Mouse (Mus musculus) hindbrain, postnatal 0 days (tissue): ENCODE measurements around the gene Ctu1. TPM values are rescaled to one million over a fixed set of nuclear protein-coding genes. Genes with fewer than 3 reads are reported as not detected.

Experiments
- ATAC-seq: fragments of 200-750 bp; cut with Nextera tagmentation; 2 replicates; pipeline ENCODE4 v1.8.0; 2017; ENCODE audit warnings: mild to moderate bottlenecking, moderate TSS enrichment, moderate library complexity
- DNase-seq: peaks from one replicate; pipeline ENCODE4 v3.0.0-alpha.2; 2015; ENCODE audit warnings: low spot score
- H3K27ac ChIP-seq: fragments of 300-500 bp; sonication (generic); 2 replicates; pipeline ENCODE4 v1.5.1; 2014; ENCODE audit warnings: mild to moderate bottlenecking
- H3K27me3 ChIP-seq: fragments of 300-500 bp; sonication (generic); 2 replicates; pipeline ENCODE4 v1.6.1; 2014; ENCODE audit warnings: low read length, mixed read lengths; ENCODE audit not compliant: insufficient read depth
- H3K36me3 ChIP-seq: fragments of 300-500 bp; sonication (generic); 2 replicates; pipeline ENCODE4 v1.6.1; 2014; ENCODE audit warnings: low read length, mixed read lengths; ENCODE audit not compliant: insufficient read depth
- H3K4me1 ChIP-seq: fragments of 300-500 bp; sonication (generic); 2 replicates; pipeline ENCODE4 v1.6.1; 2014; ENCODE audit warnings: antibody characterized with exemption, low read length, mixed read lengths; ENCODE audit not compliant: insufficient read depth
- H3K4me2 ChIP-seq: fragments of 300-500 bp; sonication (generic); 2 replicates; pipeline ENCODE4 v1.6.1; 2014; ENCODE audit warnings: low read depth, mild to moderate bottlenecking, low read length, moderate library complexity, mixed read lengths
- H3K4me3 ChIP-seq: fragments of 300-500 bp; sonication (generic); 2 replicates; pipeline ENCODE4 v1.5.1; 2014; ENCODE audit warnings: low read length
- H3K9ac ChIP-seq: fragments of 300-500 bp; sonication (generic); replicated peaks from 2 replicates; pipeline ENCODE4 v1.6.1; 2014; ENCODE audit warnings: mild to moderate bottlenecking, low read length, moderate library complexity, mixed read lengths
- H3K9me3 ChIP-seq: fragments of 300-500 bp; sonication (generic); 2 replicates; pipeline ENCODE4 v1.6.1; 2016; ENCODE audit warnings: low read length, mixed read lengths
- CTCF ChIP-seq: IDR thresholded peaks from 2 replicates; pipeline ENCODE4 v1.5.1; 2016; ENCODE audit warnings: antibody characterized with exemption, control low read depth, low read depth
- WGBS: fragments of 180-500 bp; shearing (Covaris S2); extraction: QIAGEN DNeasy Blood & Tissue Kit; methylation state at CpG from one replicate; pipeline ENCODE4 v1.1.7; 2014; 5-methylcytosine and 5-hydroxymethylcytosine counted together
- polyA plus RNA-seq: library from polyadenylated mRNA; unstranded; fragments of >200 nt; fragmentation: Nextera tagmentation; extraction: Ambion mirVana; gene quantifications from 2 replicates; pipeline ENCODE4 v1.2.1, GENCODE M21; 2015
- total RNA-seq: library from RNA; depleted of rRNA; stranded (reverse); fragments of >200 nt; gene quantifications from 2 replicates; pipeline ENCODE4 v1.2.3, GENCODE M21; 2014; rRNA removed

Ctu1 gene
- total and polyA plus RNA-seq, 2 experiments from 2014 or later, result 14.5 to 32.4 TPM

- no peak for DNase-seq
- no peak for ATAC-seq
- Histone ChIP-seq H3K36me3 (no peaks in the 10 kb centered on the region), H3K9ac (no peak overlapping the region), H3K4me2 (no peak overlapping the region), H3K4me1 (no peaks in the 10 kb centered on the region), H3K9me3 (no peaks in the 10 kb centered on the region), H3K4me3 (no peak overlapping the region), H3K27me3 (no peaks in the 10 kb centered on the region), H3K27ac (no peak overlapping the region)
- no peak for TF ChIP-seq CTCF
- WGBS, result 8% methylated on average over 9 of the region's 9 CpGs
Observed at GRCm38 (mm10) chr7:43712917-43713316, 41.1 kb downstream of the Ctu1 start.

GRCm38 (mm10) chr7:43713741-43714351 is 42.0 kb downstream of the Ctu1 start:
- 5% methylated on average over 19 of the region's 19 CpGs for WGBS
- H3K9ac ChIP-seq, result no peak overlapping the region
- no peaks in the 10 kb centered on the region for H3K9me3 ChIP-seq
- H3K4me1 ChIP-seq, result no peaks in the 10 kb centered on the region
- peak overlapping the region; percentile 19; the same call in 1 of the 2 replicates for H3K4me2 ChIP-seq
- no peaks in the 10 kb centered on the region for H3K27me3 ChIP-seq
- peak; percentile 18; the same call in 1 of the 2 replicates for ATAC-seq
- no peak for TF ChIP-seq CTCF
- DNase-seq, result no peak
- no peak overlapping the region for H3K27ac ChIP-seq
- H3K4me3 ChIP-seq, result no peak overlapping the region
- no peaks in the 10 kb centered on the region for H3K36me3 ChIP-seq

Other genes starting within 250 kb of the Ctu1 start
- not detected in 2 replicates for gene Lim2, start 244.3 kb upstream of the Ctu1 start, total RNA-seq
- gene Lim2, start 244.3 kb upstream of the Ctu1 start, polyA plus RNA-seq, result not detected in 2 replicates
- gene Nkg7, start 234.9 kb upstream of the Ctu1 start, total RNA-seq, result not detected in 2 replicates
- 0.28 TPM in 1 of 2 replicates, not detected in the other for gene Nkg7, start 234.9 kb upstream of the Ctu1 start, polyA plus RNA-seq
- not detected in 2 replicates for gene Cldnd2, start 231.2 kb upstream of the Ctu1 start, total RNA-seq
- gene Cldnd2, start 231.2 kb upstream of the Ctu1 start, polyA plus RNA-seq, result not detected in 2 replicates
- gene Etfb, start 227.9 kb upstream of the Ctu1 start, total RNA-seq, result 42.1 and 42.9 TPM in 2 replicates
- gene Etfb, start 227.9 kb upstream of the Ctu1 start, polyA plus RNA-seq, result 148 and 149 TPM in 2 replicates
- 2.6 TPM in 1 of 2 replicates, not detected in the other for gene Gm45233, start 227.9 kb upstream of the Ctu1 start, total RNA-seq
- 0.43 and 0.83 TPM in 2 replicates for gene Gm45233, start 227.9 kb upstream of the Ctu1 start, polyA plus RNA-seq
- 15.8 and 20.1 TPM in 2 replicates for gene Vsig10l, start 208.9 kb upstream of the Ctu1 start, total RNA-seq
- 23.1 and 25.8 TPM in 2 replicates for gene Vsig10l, start 208.9 kb upstream of the Ctu1 start, polyA plus RNA-seq
- 64.7 and 69.9 TPM in 2 replicates for gene Iglon5, start 181.9 kb upstream of the Ctu1 start, total RNA-seq
- gene Iglon5, start 181.9 kb upstream of the Ctu1 start, polyA plus RNA-seq, result 8.0 and 8.6 TPM in 2 replicates
- gene 4931406B18Rik, start 166.1 kb upstream of the Ctu1 start, total RNA-seq, result 0.05 TPM in 1 of 2 replicates, not detected in the other
- not detected in 2 replicates for gene 4931406B18Rik, start 166.1 kb upstream of the Ctu1 start, polyA plus RNA-seq
- 1.4 and 2.0 TPM in 2 replicates for gene Cd33, start 127.6 kb upstream of the Ctu1 start, total RNA-seq
- gene Cd33, start 127.6 kb upstream of the Ctu1 start, polyA plus RNA-seq, result 1.8 and 2.0 TPM in 2 replicates
- 8.0 and 8.3 TPM in 2 replicates for gene Zfp658, start 109.8 kb upstream of the Ctu1 start, total RNA-seq
- 2.5 and 3.3 TPM in 2 replicates for gene Zfp658, start 109.8 kb upstream of the Ctu1 start, polyA plus RNA-seq
- gene Zfp719, start 92.4 kb upstream of the Ctu1 start, total RNA-seq, result 10.8 and 11.6 TPM in 2 replicates
- gene Zfp719, start 92.4 kb upstream of the Ctu1 start, polyA plus RNA-seq, result 4.7 and 5.3 TPM in 2 replicates
- 1.0 TPM in 1 of 2 replicates, not detected in the other for gene Zfp819, start 64.8 kb upstream of the Ctu1 start, total RNA-seq
- gene Zfp819, start 64.8 kb upstream of the Ctu1 start, polyA plus RNA-seq, result 0.40 and 0.62 TPM in 2 replicates
- not detected in 2 replicates for gene Ceacam18, start 37.3 kb upstream of the Ctu1 start, total RNA-seq
- 0.08 TPM in 1 of 2 replicates, not detected in the other for gene Ceacam18, start 37.3 kb upstream of the Ctu1 start, polyA plus RNA-seq
- not detected in 2 replicates for gene Siglece, start 11.9 kb upstream of the Ctu1 start, total RNA-seq
- gene Siglece, start 11.9 kb upstream of the Ctu1 start, polyA plus RNA-seq, result 0.40 and 0.48 TPM in 2 replicates
- not detected in 2 replicates for gene Klk14, start 18.4 kb downstream of the Ctu1 start, total RNA-seq
- gene Klk14, start 18.4 kb downstream of the Ctu1 start, polyA plus RNA-seq, result not detected in 2 replicates
- gene Klk13, start 40.6 kb downstream of the Ctu1 start, total RNA-seq, result not detected in 2 replicates
- gene Klk13, start 40.6 kb downstream of the Ctu1 start, polyA plus RNA-seq, result 0.10 and 0.32 TPM in 2 replicates
- not detected in 2 replicates for gene Klk12, start 96.9 kb downstream of the Ctu1 start, total RNA-seq
- gene Klk12, start 96.9 kb downstream of the Ctu1 start, polyA plus RNA-seq, result not detected in 2 replicates
- gene Klk11, start 102.6 kb downstream of the Ctu1 start, total RNA-seq, result not detected in 2 replicates
- not detected in 2 replicates for gene Klk11, start 102.6 kb downstream of the Ctu1 start, polyA plus RNA-seq
- 0.25 TPM in 1 of 2 replicates, not detected in the other for gene Klk10, start 109.0 kb downstream of the Ctu1 start, total RNA-seq
- 0.14 and 0.30 TPM in 2 replicates for gene Klk10, start 109.0 kb downstream of the Ctu1 start, polyA plus RNA-seq
- gene Klk9, start 119.9 kb downstream of the Ctu1 start, total RNA-seq, result not detected in 2 replicates
- gene Klk9, start 119.9 kb downstream of the Ctu1 start, polyA plus RNA-seq, result 0.20 TPM in 1 of 2 replicates, not detected in the other
- gene Klk8, start 125.6 kb downstream of the Ctu1 start, total RNA-seq, result 9.5 and 11.3 TPM in 2 replicates
- gene Klk8, start 125.6 kb downstream of the Ctu1 start, polyA plus RNA-seq, result 10.8 and 12.5 TPM in 2 replicates
- gene Klk7, start 139.3 kb downstream of the Ctu1 start, total RNA-seq, result not detected in 2 replicates
- gene Klk7, start 139.3 kb downstream of the Ctu1 start, polyA plus RNA-seq, result 0.09 and 0.19 TPM in 2 replicates
- not detected in 2 replicates for gene Klk6, start 152.5 kb downstream of the Ctu1 start, total RNA-seq
- not detected in 2 replicates for gene Klk6, start 152.5 kb downstream of the Ctu1 start, polyA plus RNA-seq
- not detected in 2 replicates for gene Klk5, start 170.0 kb downstream of the Ctu1 start, total RNA-seq
- gene Klk5, start 170.0 kb downstream of the Ctu1 start, polyA plus RNA-seq, result not detected in 2 replicates
- gene Klk4, start 209.1 kb downstream of the Ctu1 start, total RNA-seq, result 1.7 TPM in 2 replicates
- gene Klk4, start 209.1 kb downstream of the Ctu1 start, polyA plus RNA-seq, result 2.7 and 3.1 TPM in 2 replicates